Mouse (Mus musculus) hindbrain, embryonic 15.5 days (tissue): ENCODE measurements at regions not wholly inside any gene's neighbourhood (a gene's known extent, or its start where the extent isn't known, plus 50 kb on each side); places are given as distances from the start of the nearest gene placed in this dataset.
A peak's percentile ranks its signal among the peaks of the same experiment; 100 is the strongest.

Experiments used
- ATAC-seq: fragments of 200-750 bp; cut with Nextera tagmentation; 2 replicates; pipeline ENCODE4 v1.8.0; 2017; ENCODE audit warnings: low read depth, moderate number of reproducible peaks, moderate TSS enrichment; ENCODE audit not compliant: low FRiP score
- H3K27ac ChIP-seq: fragments of 300-500 bp; sonication (generic); replicated peaks from 2 replicates; pipeline ENCODE4 v1.5.1; 2015; ENCODE audit warnings: mild to moderate bottlenecking, inconsistent platforms
- H3K27me3 ChIP-seq: fragments of 300-500 bp; sonication (generic); 2 replicates; pipeline ENCODE4 v1.6.1; 2015; ENCODE audit warnings: control low read depth, inconsistent platforms
- H3K36me3 ChIP-seq: fragments of 300-500 bp; sonication (generic); 2 replicates; pipeline ENCODE4 v1.6.1; 2015; ENCODE audit warnings: control low read depth, inconsistent platforms
- H3K4me1 ChIP-seq: fragments of 300-500 bp; sonication (generic); replicated peaks from 2 replicates; pipeline ENCODE4 v1.6.1; 2015; ENCODE audit warnings: control low read depth, inconsistent platforms
- H3K4me2 ChIP-seq: fragments of 300-500 bp; sonication (generic); 2 replicates; pipeline ENCODE4 v1.6.1; 2015; ENCODE audit warnings: moderate library complexity, mild to moderate bottlenecking, inconsistent platforms
- H3K4me3 ChIP-seq: fragments of 300-500 bp; sonication (generic); 2 replicates; pipeline ENCODE4 v1.5.1; 2015; ENCODE audit warnings: mild to moderate bottlenecking, inconsistent platforms
- H3K9ac ChIP-seq: fragments of 300-500 bp; sonication (generic); 2 replicates; pipeline ENCODE4 v1.6.1; 2015; ENCODE audit warnings: inconsistent platforms
- H3K9me3 ChIP-seq: fragments of 300-500 bp; sonication (generic); 2 replicates; pipeline ENCODE4 v1.6.1; 2016; ENCODE audit warnings: control low read depth, inconsistent platforms
- WGBS: fragments of 180-500 bp; shearing (Covaris S2); methylation state at CpG from one replicate; pipeline ENCODE4 v1.1.7; 2015; 5-methylcytosine and 5-hydroxymethylcytosine counted together

GRCm38 (mm10) chr10:9210646-9211045 lies 324.8 kb upstream of the Sash1 start:
- H3K4me1 ChIP-seq, result peaks cover 6% of the 10 kb centered on the region; the same call in 1 of the 2 replicates
- H3K36me3 ChIP-seq, result no peaks in the 10 kb centered on the region
- no peak for ATAC-seq
- no peaks in the 10 kb centered on the region for H3K9me3 ChIP-seq
- H3K4me3 ChIP-seq, result no peak overlapping the region
- H3K27me3 ChIP-seq, result no peaks in the 10 kb centered on the region
- no peak overlapping the region for H3K27ac ChIP-seq
- WGBS, result 7% methylated on average over 2 of the region's 2 CpGs
- no peak overlapping the region for H3K4me2 ChIP-seq
- H3K9ac ChIP-seq, result no peak overlapping the region

GRCm38 (mm10) chr10:9204096-9204495 lies 318.2 kb upstream of the Sash1 start:
- no peak overlapping the region for H3K4me3 ChIP-seq
- H3K9ac ChIP-seq, result no peak overlapping the region
- H3K4me1 ChIP-seq, result no peaks in the 10 kb centered on the region
- H3K27me3 ChIP-seq, result no peaks in the 10 kb centered on the region
- no peak overlapping the region for H3K4me2 ChIP-seq
- 83% methylated on average over 8 of the region's 8 CpGs for WGBS
- H3K9me3 ChIP-seq, result no peaks in the 10 kb centered on the region
- no peaks in the 10 kb centered on the region for H3K36me3 ChIP-seq
- no peak overlapping the region for H3K27ac ChIP-seq
- no peak for ATAC-seq

- no peak for ATAC-seq
- Histone ChIP-seq H3K4me3 (no peak overlapping the region), H3K27ac (no peak overlapping the region), H3K27me3 (no peaks in the 10 kb centered on the region), H3K36me3 (no peaks in the 10 kb centered on the region), H3K4me2 (no peak overlapping the region), H3K9ac (no peak overlapping the region), H3K4me1 (no peaks in the 10 kb centered on the region), H3K9me3 (no peaks in the 10 kb centered on the region)
- 81% methylated on average over 6 of the region's 6 CpGs for WGBS
Measured at GRCm38 (mm10) chr10:9203323-9203722, 317.5 kb upstream of the Sash1 start.

GRCm38 (mm10) chr10:9202922-9203321 lies 317.1 kb upstream of the Sash1 start:
- no peaks in the 10 kb centered on the region for H3K27me3 ChIP-seq
- no peak for ATAC-seq
- no peaks in the 10 kb centered on the region for H3K9me3 ChIP-seq
- H3K27ac ChIP-seq, result no peak overlapping the region
- H3K4me3 ChIP-seq, result no peak overlapping the region
- WGBS, result 67% methylated on average over 1 of the region's 1 CpGs
- no peaks in the 10 kb centered on the region for H3K4me1 ChIP-seq
- H3K9ac ChIP-seq, result no peak overlapping the region
- no peaks in the 10 kb centered on the region for H3K36me3 ChIP-seq
- H3K4me2 ChIP-seq, result no peak overlapping the region

GRCm38 (mm10) chr10:9174997-9175396 lies 289.1 kb upstream of the Sash1 start:
- ATAC-seq, result no peak
- H3K9me3 ChIP-seq, result no peaks in the 10 kb centered on the region

GRCm38 (mm10) chr10:9173509-9173908 lies 287.6 kb upstream of the Sash1 start:
- Histone ChIP-seq H3K4me1 (no peaks in the 10 kb centered on the region), H3K36me3 (no peaks in the 10 kb centered on the region), H3K4me2 (no peak overlapping the region), H3K9me3 (no peaks in the 10 kb centered on the region), H3K27ac (no peak overlapping the region), H3K9ac (no peak overlapping the region), H3K27me3 (no peaks in the 10 kb centered on the region), H3K4me3 (no peak overlapping the region)
- ATAC-seq, result no peak
- WGBS, result 78% methylated on average over 2 of the region's 2 CpGs

More at GRCm38 (mm10) chr10:9174997-9175396, 289.1 kb upstream of the Sash1 start:
- Histone ChIP-seq H3K27ac (no peak overlapping the region), H3K36me3 (no peaks in the 10 kb centered on the region), H3K27me3 (no peaks in the 10 kb centered on the region), H3K4me1 (no peaks in the 10 kb centered on the region), H3K4me2 (no peak overlapping the region), H3K9ac (no peak overlapping the region), H3K4me3 (no peak overlapping the region)
- 68% methylated on average over 3 of the region's 3 CpGs for WGBS

- Histone ChIP-seq H3K36me3 (no peaks in the 10 kb centered on the region), H3K4me1 (peaks cover 7% of the 10 kb centered on the region; the same call in 1 of the 2 replicates), H3K27ac (no peak overlapping the region), H3K9me3 (no peaks in the 10 kb centered on the region), H3K4me3 (no peak overlapping the region), H3K9ac (no peak overlapping the region), H3K27me3 (no peaks in the 10 kb centered on the region), H3K4me2 (no peak overlapping the region)
- ATAC-seq, result no peak
- 52% methylated on average over 7 of the region's 7 CpGs for WGBS
Measured at GRCm38 (mm10) chr10:9168725-9169124, 282.9 kb upstream of the Sash1 start.

GRCm38 (mm10) chr10:9166017-9166416 lies 280.1 kb upstream of the Sash1 start:
- peak overlapping the region; percentile 53 for H3K27ac ChIP-seq
- ATAC-seq, result peak; percentile 74
- peak overlapping the region; percentile 13 for H3K4me3 ChIP-seq
- H3K4me1 ChIP-seq, result peaks cover 7% of the 10 kb centered on the region; the same call in 1 of the 2 replicates
- 41% methylated on average over 12 of the region's 12 CpGs for WGBS
- no peaks in the 10 kb centered on the region for H3K9me3 ChIP-seq
- no peaks in the 10 kb centered on the region for H3K27me3 ChIP-seq
- H3K9ac ChIP-seq, result peak overlapping the region; percentile 4; the same call in 1 of the 2 replicates
- H3K36me3 ChIP-seq, result no peaks in the 10 kb centered on the region
- H3K4me2 ChIP-seq, result peak overlapping the region; percentile 45

- WGBS, result 58% methylated on average over 12 of the region's 12 CpGs
- H3K36me3 ChIP-seq, result no peaks in the 10 kb centered on the region
- peak overlapping the region; percentile 53 for H3K27ac ChIP-seq
- peak; percentile 28; the same call in 1 of the 2 replicates for ATAC-seq
- peak overlapping the region; percentile 13 for H3K4me3 ChIP-seq
- peaks cover 7% of the 10 kb centered on the region; the same call in 1 of the 2 replicates for H3K4me1 ChIP-seq
- H3K9ac ChIP-seq, result no peak overlapping the region; the same call in 1 of the 2 replicates
- H3K4me2 ChIP-seq, result peak overlapping the region; percentile 45
- no peaks in the 10 kb centered on the region for H3K9me3 ChIP-seq
- no peaks in the 10 kb centered on the region for H3K27me3 ChIP-seq
Measured at GRCm38 (mm10) chr10:9165598-9165997, 279.7 kb upstream of the Sash1 start.

GRCm38 (mm10) chr10:9164333-9164732 lies 278.5 kb upstream of the Sash1 start:
- H3K4me2 ChIP-seq, result no peak overlapping the region
- no peak overlapping the region for H3K4me3 ChIP-seq
- no peaks in the 10 kb centered on the region for H3K27me3 ChIP-seq
- WGBS, result 77% methylated on average over 7 of the region's 7 CpGs
- ATAC-seq, result no peak
- peaks cover 7% of the 10 kb centered on the region; the same call in 1 of the 2 replicates for H3K4me1 ChIP-seq
- no peak overlapping the region for H3K27ac ChIP-seq
- H3K9ac ChIP-seq, result no peak overlapping the region
- H3K36me3 ChIP-seq, result no peaks in the 10 kb centered on the region
- H3K9me3 ChIP-seq, result no peaks in the 10 kb centered on the region

GRCm38 (mm10) chr10:9161597-9161996 lies 275.7 kb upstream of the Sash1 start:
- Histone ChIP-seq H3K9me3 (no peaks in the 10 kb centered on the region), H3K27ac (no peak overlapping the region), H3K36me3 (no peaks in the 10 kb centered on the region), H3K4me2 (no peak overlapping the region), H3K4me1 (peaks cover 7% of the 10 kb centered on the region; the same call in 1 of the 2 replicates), H3K9ac (no peak overlapping the region), H3K27me3 (no peaks in the 10 kb centered on the region), H3K4me3 (no peak overlapping the region)
- 96% methylated on average over 7 of the region's 7 CpGs for WGBS
- peak; percentile 24; the same call in 1 of the 2 replicates for ATAC-seq

- H3K4me1 ChIP-seq, result no peaks in the 10 kb centered on the region
- H3K27ac ChIP-seq, result no peak overlapping the region
- H3K9ac ChIP-seq, result no peak overlapping the region
- H3K9me3 ChIP-seq, result no peaks in the 10 kb centered on the region
- WGBS, result 51% methylated on average over 10 of the region's 10 CpGs
- H3K4me2 ChIP-seq, result no peak overlapping the region
- H3K4me3 ChIP-seq, result no peak overlapping the region
- no peaks in the 10 kb centered on the region for H3K36me3 ChIP-seq
- ATAC-seq, result no peak
- no peaks in the 10 kb centered on the region for H3K27me3 ChIP-seq
Measured at GRCm38 (mm10) chr10:9157299-9158215, 271.7 kb upstream of the Sash1 start.
